Mouse (Mus musculus) midbrain, embryonic 14.5 days (tissue): Measurements from ENCODE around the gene Mafg. TPM values are rescaled to one million over a fixed set of nuclear protein-coding genes. Genes with fewer than 3 reads are reported as not detected.

Experiments used
- ATAC-seq: fragments of 200-750 bp; cut with Nextera tagmentation; 2 replicates; pipeline ENCODE4 v1.8.0; 2017; ENCODE audit warnings: moderate number of reproducible peaks, moderate library complexity; ENCODE audit not compliant: low FRiP score, low TSS enrichment
- DNase-seq: peaks from one replicate; pipeline ENCODE4 v3.0.0-alpha.2; 2015
- H3K27ac ChIP-seq: fragments of 300-500 bp; sonication (generic); replicated peaks from 2 replicates; pipeline ENCODE4 v1.5.1; 2014; ENCODE audit warnings: mild to moderate bottlenecking, low read depth, low read length, moderate library complexity
- H3K27me3 ChIP-seq: fragments of 300-500 bp; sonication (generic); 2 replicates; pipeline ENCODE4 v1.6.1; 2014; ENCODE audit warnings: low read length, control low read depth, mixed read lengths; ENCODE audit not compliant: control insufficient read depth, insufficient read depth
- H3K36me3 ChIP-seq: fragments of 300-500 bp; sonication (generic); 2 replicates; pipeline ENCODE4 v1.6.1; 2014; ENCODE audit warnings: low read length, control low read depth; ENCODE audit not compliant: control insufficient read depth, insufficient read depth
- H3K4me1 ChIP-seq: fragments of 300-500 bp; sonication (generic); 2 replicates; pipeline ENCODE4 v1.6.1; 2014; ENCODE audit warnings: mild to moderate bottlenecking, antibody characterized with exemption, low read length, control low read depth; ENCODE audit not compliant: control insufficient read depth, insufficient read depth
- H3K4me2 ChIP-seq: fragments of 300-500 bp; sonication (generic); 2 replicates; pipeline ENCODE4 v1.6.1; 2014; ENCODE audit warnings: mild to moderate bottlenecking, low read length, moderate library complexity
- H3K4me3 ChIP-seq: fragments of 300-500 bp; sonication (generic); replicated peaks from 2 replicates; pipeline ENCODE4 v1.5.1; 2014; ENCODE audit warnings: low read depth, low read length
- H3K9ac ChIP-seq: fragments of 300-500 bp; sonication (generic); replicated peaks from 2 replicates; pipeline ENCODE4 v1.6.1; 2014; ENCODE audit warnings: mild to moderate bottlenecking, low read length, moderate library complexity
- H3K9me3 ChIP-seq: fragments of 300-500 bp; sonication (generic); 2 replicates; pipeline ENCODE4 v1.6.1; 2016; ENCODE audit warnings: low read length, control low read depth, mixed read lengths; ENCODE audit not compliant: control insufficient read depth
- WGBS: fragments of 180-500 bp; shearing (Covaris S2); extraction: QIAGEN DNeasy Blood & Tissue Kit; methylation state at CpG from one replicate; pipeline ENCODE4 v1.1.7; 2014; 5-methylcytosine and 5-hydroxymethylcytosine counted together
- polyA plus RNA-seq: library from polyadenylated mRNA; unstranded; fragments of >200 nt; fragmentation: Nextera tagmentation; extraction: Ambion mirVana; gene quantifications from 2 replicates; pipeline ENCODE4 v1.2.1, GENCODE M21; 2014

The Mafg gene
- polyA plus RNA-seq, 1 experiment from 2014 or later = 37.4 TPM

- Histone ChIP-seq H3K27me3 (no peaks in the 10 kb centered on the region), H3K4me3 (no peak overlapping the region), H3K4me1 (peaks cover 17% of the 10 kb centered on the region), H3K9me3 (no peaks in the 10 kb centered on the region), H3K27ac (no peak overlapping the region), H3K36me3 (peaks cover 52% of the 10 kb centered on the region), H3K4me2 (no peak overlapping the region), H3K9ac (no peak overlapping the region)
- DNase-seq (no peak), ATAC-seq (no peak)
- WGBS = 95% methylated on average over 14 of the region's 14 CpGs
These were observed 13.2 kb downstream of the Mafg start for GRCm38 (mm10) chr11:120620195-120620594.

GRCm38 (mm10) chr11:120618619-120619535, 14.5 kb downstream of the Mafg start:
- 94% methylated on average over 25 of the region's 25 CpGs for WGBS
- Histone ChIP-seq H3K9me3 (no peaks in the 10 kb centered on the region), H3K27me3 (no peaks in the 10 kb centered on the region), H3K36me3 (peaks cover 59% of the 10 kb centered on the region), H3K4me2 (no peak overlapping the region), H3K27ac (peak overlapping the region; percentile 83; the same call in 1 of the 2 replicates), H3K4me3 (no peak overlapping the region), H3K4me1 (peaks cover 9% of the 10 kb centered on the region), H3K9ac (no peak overlapping the region)
- ATAC-seq = no peak
- DNase-seq = no peak

DNA sequence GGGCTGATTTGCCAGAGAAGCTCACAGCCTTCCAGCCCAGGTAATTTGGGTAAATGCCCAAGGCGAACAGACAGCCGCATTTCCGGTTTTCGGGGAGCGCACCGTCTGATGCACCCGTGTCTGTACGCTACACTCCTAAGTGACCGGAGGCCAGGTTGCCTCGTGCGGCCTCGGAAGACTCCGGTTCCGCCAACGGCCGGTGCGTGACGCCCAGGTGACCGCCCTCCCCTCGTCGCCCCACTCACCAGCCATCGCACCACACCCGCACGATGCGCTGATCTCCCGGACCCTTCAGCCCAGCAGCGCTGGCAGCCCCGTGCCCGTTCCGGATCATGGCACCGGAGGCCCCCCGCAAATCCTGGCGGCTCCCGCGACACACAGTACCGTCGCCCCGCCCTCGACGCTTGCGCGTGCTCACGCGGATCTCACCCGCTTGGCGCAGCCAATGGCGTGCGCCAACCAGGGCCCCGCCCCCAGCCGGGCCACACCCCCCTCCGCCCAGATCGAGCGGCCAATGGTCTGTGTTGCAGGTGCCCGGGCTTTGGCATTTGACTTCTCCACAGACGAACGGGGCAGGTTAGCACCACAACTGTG, 15.8 kb downstream of the Mafg start, which contains the start of gene Pcyt2:
Gene Pcyt2, minus strand, starts transcription at position 418 of the 594 bp plus-strand sequence.
- peak; percentile 94 for ATAC-seq
- peak within 1 kb of the TSS; percentile 75 for H3K9ac ChIP-seq
- peaks cover 65% of the 10 kb centered on the region for H3K36me3 ChIP-seq

DNA sequence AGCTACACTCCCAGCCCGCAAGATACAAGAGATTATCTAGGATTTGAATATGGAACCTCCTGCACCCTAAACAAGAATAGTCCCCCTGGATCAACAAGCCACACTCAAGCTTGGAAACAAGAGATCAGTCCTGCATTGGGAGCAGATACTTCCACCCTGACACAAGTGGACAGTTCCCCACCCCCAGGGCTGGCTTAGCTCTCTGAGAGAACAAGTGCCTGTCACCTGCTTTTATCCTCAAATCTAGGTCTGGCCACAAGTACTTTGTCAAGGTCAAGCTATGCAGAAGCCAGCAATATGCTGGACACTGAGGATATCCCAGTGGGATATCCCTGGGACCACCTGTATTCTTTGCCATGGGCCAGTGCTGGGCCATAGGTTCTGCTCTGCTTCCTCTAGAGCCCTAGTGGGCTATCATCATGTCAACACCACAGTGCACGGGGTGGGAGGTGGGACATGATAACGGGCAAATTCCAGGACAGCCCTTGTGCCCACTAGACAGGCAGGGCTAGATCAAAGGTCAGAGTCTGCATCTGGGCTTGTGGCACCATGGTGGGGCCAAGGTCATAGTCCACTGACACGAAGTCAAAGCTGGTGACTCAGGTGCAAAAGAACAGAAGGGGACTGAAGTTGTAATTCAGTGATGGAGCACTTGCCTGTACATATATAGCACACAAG, 16.6 kb downstream of the Mafg start:
- ATAC-seq (no peak), DNase-seq (no peak)
- Histone ChIP-seq H3K9ac (peak overlapping the region; percentile 75), H3K4me2 (peak overlapping the region; percentile 72), H3K4me3 (peak overlapping the region; percentile 62), H3K27me3 (no peaks in the 10 kb centered on the region), H3K9me3 (no peaks in the 10 kb centered on the region), H3K27ac (peak overlapping the region; percentile 83), H3K4me1 (peaks cover 7% of the 10 kb centered on the region), H3K36me3 (peaks cover 65% of the 10 kb centered on the region)
- WGBS = 44% methylated on average over 4 of the region's 4 CpGs

More for the DNA sequence above, 15.8 kb downstream of the Mafg start, which contains the start of gene Pcyt2:
- peak; percentile 97 for DNase-seq
- under 1% methylated on average over 56 of the region's 56 CpGs for WGBS
- Histone ChIP-seq H3K27ac (peak within 1 kb of the TSS; percentile 83), H3K9me3 (no peaks in the 10 kb centered on the region), H3K27me3 (no peaks in the 10 kb centered on the region), H3K4me2 (peak within 1 kb of the TSS; percentile 72), H3K4me1 (peaks cover 7% of the 10 kb centered on the region), H3K4me3 (peak within 1 kb of the TSS; percentile 62)

GRCm38 (mm10) chr11:120615606-120616203, 17.7 kb downstream of the Mafg start:
- WGBS = 89% methylated on average over 11 of the region's 11 CpGs
- DNase-seq (no peak), ATAC-seq (no peak)
- Histone ChIP-seq H3K27ac (no peak overlapping the region), H3K4me3 (no peak overlapping the region), H3K36me3 (peaks cover 65% of the 10 kb centered on the region), H3K9ac (no peak overlapping the region), H3K4me1 (peaks cover 7% of the 10 kb centered on the region), H3K4me2 (no peak overlapping the region), H3K27me3 (no peaks in the 10 kb centered on the region), H3K9me3 (no peaks in the 10 kb centered on the region)

GRCm38 (mm10) chr11:120615167-120615566, 18.2 kb downstream of the Mafg start:
- H3K9me3 ChIP-seq = no peaks in the 10 kb centered on the region
- no peak overlapping the region for H3K4me2 ChIP-seq
- H3K36me3 ChIP-seq = peaks cover 65% of the 10 kb centered on the region
- H3K27ac ChIP-seq = no peak overlapping the region
- H3K4me1 ChIP-seq = peaks cover 7% of the 10 kb centered on the region
- no peak overlapping the region for H3K4me3 ChIP-seq
- H3K27me3 ChIP-seq = no peaks in the 10 kb centered on the region
- 93% methylated on average over 6 of the region's 6 CpGs for WGBS
- DNase-seq (no peak), ATAC-seq (no peak)
- H3K9ac ChIP-seq = no peak overlapping the region

DNA sequence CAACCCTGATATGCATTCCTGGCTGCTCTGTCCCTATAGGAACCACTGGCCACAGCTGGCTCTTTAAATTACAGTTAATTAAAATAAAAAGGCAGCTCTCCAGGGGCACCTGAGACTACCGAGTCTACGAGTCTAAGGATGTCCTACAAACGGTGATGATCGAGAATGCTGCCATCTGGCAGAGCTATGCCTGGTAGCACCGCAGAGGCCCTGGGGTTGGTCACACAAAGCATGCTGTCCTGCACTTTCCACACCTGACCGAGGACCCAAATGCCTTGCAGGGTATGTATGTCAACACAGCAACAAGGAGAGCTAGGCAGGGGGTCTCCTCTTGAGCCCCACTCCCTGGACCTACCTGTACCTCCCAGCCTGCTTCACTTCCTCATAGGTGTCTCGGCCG, 19.4 kb downstream of the Mafg start:
- peaks cover 64% of the 10 kb centered on the region for H3K36me3 ChIP-seq
- peaks cover 7% of the 10 kb centered on the region for H3K4me1 ChIP-seq
- no peak overlapping the region for H3K4me3 ChIP-seq
- H3K9ac ChIP-seq = no peak overlapping the region
- H3K4me2 ChIP-seq = no peak overlapping the region
- no peaks in the 10 kb centered on the region for H3K27me3 ChIP-seq
- WGBS = 85% methylated on average over 8 of the region's 8 CpGs
- H3K9me3 ChIP-seq = no peaks in the 10 kb centered on the region
- DNase-seq = no peak
- no peak for ATAC-seq
- no peak overlapping the region for H3K27ac ChIP-seq

DNA sequence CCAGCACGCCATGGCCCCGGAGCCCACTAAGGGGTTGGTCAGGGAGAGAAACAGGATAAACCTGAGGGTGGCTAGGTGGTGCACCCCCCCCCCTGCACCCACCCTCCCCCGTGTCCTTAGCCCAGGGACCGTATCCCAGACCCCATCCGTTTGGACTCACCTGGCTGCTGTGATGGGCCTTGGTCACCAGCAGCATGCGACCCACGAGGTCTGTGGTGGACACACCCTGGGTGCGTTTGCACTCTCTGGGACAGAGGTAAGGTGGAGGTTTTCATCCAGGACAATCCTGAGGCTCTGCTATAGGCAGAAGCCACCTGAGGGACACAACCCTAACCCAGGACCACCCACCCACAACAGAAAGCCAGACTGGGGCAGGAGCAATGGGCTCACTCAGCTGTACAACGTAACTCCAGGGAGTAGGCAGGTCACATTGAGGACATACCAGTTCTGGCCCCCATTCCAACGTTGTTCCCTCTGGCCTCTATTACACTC, 19.9 kb downstream of the Mafg start:
- Histone ChIP-seq H3K36me3 (peaks cover 59% of the 10 kb centered on the region), H3K4me1 (peaks cover 7% of the 10 kb centered on the region), H3K4me2 (no peak overlapping the region), H3K27me3 (no peaks in the 10 kb centered on the region), H3K27ac (no peak overlapping the region), H3K9me3 (no peaks in the 10 kb centered on the region), H3K9ac (no peak overlapping the region), H3K4me3 (no peak overlapping the region)
- no peak for ATAC-seq
- DNase-seq = no peak
- 90% methylated on average over 10 of the region's 10 CpGs for WGBS
